In genomic region chr4:81421621-81422020, GRCm38 (mm10) we compare ENCODE assay signal across 18 mouse cellular contexts.
"Had no signal": no experiment of that assay in that cellular context is flagged by ENCODE, and none has a peak within 500 bp of the region (broad histone marks: within the 10 kb centered on the region; RNA-seq: fewer than 3 reads in every experiment).

No protein-coding gene starts in this region.

- H3K9me3 ChIP-seq: midbrain, embryonic 10.5 days; midbrain, embryonic 12.5 days; neural tube, embryonic 13.5 days; neural tube, embryonic 15.5 days had no signal

- H3K9ac ChIP-seq: lung, embryonic 14.5 days; midbrain, embryonic 12.5 days; neural tube, embryonic 13.5 days; neural tube, embryonic 15.5 days had no signal

- H3K27me3 ChIP-seq: midbrain, embryonic 12.5 days; neural tube, embryonic 13.5 days; neural tube, embryonic 15.5 days had no signal

- H3K4me2 ChIP-seq: lung, embryonic 14.5 days; midbrain, embryonic 12.5 days; neural tube, embryonic 13.5 days; neural tube, embryonic 15.5 days had no signal

- DNase-seq: lung, adult 18-20 months; lung, embryonic 14.5 days; lung, postnatal 10 days; midbrain, embryonic 14.5 days; retina, postnatal 1 day; right cerebral cortex, adult 18-20 months; right cerebral cortex, postnatal 25 days; right cerebral cortex, postnatal 4 days; spleen, adult 18-20 months; thymus, adult 18-20 months; thymus, postnatal 14 days; thymus, postnatal 36 days had no signal

- H3K36me3 ChIP-seq: midbrain, embryonic 12.5 days; neural tube, embryonic 13.5 days; neural tube, embryonic 15.5 days had no signal

- ATAC-seq: midbrain, embryonic 16.5 days had no signal

- H3K4me3 ChIP-seq: midbrain, embryonic 10.5 days; midbrain, embryonic 12.5 days; myocyte; neural tube, embryonic 13.5 days; neural tube, embryonic 15.5 days had no signal

- H3K27ac ChIP-seq: midbrain, embryonic 10.5 days; midbrain, embryonic 12.5 days; neural tube, embryonic 13.5 days; neural tube, embryonic 15.5 days had no signal

- H3K4me1 ChIP-seq: midbrain, embryonic 10.5 days; midbrain, embryonic 12.5 days had no signal
